Mouse (Mus musculus) thymus, adult 18-20 months (tissue): Measurements from ENCODE around the gene Atmin.
A peak's percentile ranks its signal among the peaks of the same experiment; 100 is the strongest.

ENCODE experiments used
- DNase-seq, 2 experiments: peaks; one replicate each; pipeline ENCODE4 v3.0.0; 2022; ENCODE audit warnings: mixed read lengths in 2 of 2

The Atmin gene

GRCm38 (mm10) chr8:116951778-116952177, 8.6 kb downstream of the Atmin start:
- no peak for DNase-seq

- DNase-seq, result peak; percentile 68 to 74
Measured at GRCm38 (mm10) chr8:116952428-116952827, 9.2 kb downstream of the Atmin start.

- DNase-seq, result no peak
Measured at GRCm38 (mm10) chr8:116954415-116954814, 11.2 kb downstream of the Atmin start.

GRCm38 (mm10) chr8:116969531-116969930, 26.3 kb downstream of the Atmin start:
- DNase-seq, result no peak

DNA sequence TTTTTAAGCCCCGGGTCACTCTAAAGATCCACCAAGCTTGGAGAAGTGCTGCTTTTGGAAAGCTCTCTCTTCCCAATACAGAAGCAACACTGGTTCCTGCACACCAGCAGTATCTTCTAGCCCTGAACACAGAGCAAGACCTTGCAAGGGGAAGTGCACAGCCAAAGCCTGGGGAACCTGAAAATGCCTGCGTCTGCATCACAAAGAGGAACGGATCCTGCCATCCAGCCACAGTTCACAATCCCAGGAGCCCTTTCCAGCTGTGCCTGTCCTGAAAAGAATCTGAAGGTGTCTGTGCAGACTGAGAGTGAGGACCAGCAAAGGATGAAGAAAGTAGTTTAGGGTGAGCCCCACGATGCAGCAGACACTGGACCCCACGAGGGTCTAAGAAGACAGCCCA, 31.9 kb downstream of the Atmin start:
- no peak for DNase-seq

GRCm38 (mm10) chr8:116975606-116976005, 32.4 kb downstream of the Atmin start:
- no peak for DNase-seq

GRCm38 (mm10) chr8:116978052-116978451, 34.9 kb downstream of the Atmin start:
- no peak for DNase-seq

DNA sequence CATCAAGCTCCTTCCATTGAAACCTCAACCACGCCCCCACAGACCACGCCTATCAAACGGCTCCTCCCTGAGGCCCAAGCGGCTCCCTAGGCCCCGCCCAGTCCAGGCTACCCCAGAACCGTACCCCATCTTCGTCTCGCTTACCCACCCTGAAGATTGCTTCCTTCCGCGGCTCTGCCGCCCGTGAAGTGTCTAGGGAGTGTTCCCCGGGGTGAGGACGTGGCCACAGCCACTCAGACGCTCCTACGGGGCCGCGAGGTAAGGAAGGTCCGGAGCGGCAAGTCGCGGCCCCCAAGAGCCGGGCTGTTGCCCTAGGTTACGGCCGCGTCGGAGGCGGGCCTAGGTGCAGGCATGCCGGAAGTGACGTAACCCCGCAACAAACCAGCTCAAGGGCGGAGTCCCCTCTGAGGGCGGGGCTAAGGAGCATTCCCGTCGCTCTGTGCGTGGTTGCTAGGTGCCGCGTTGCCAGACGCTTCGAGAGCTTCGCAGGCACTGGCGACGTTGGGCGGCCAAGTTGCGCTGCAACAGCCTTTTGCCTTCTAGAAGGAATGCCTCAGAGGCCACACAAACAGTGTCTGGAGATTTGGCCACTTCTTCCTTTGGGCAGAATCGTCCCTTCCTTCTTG, 35.6 kb downstream of the Atmin start, which contains the start of gene 1700030J22Rik:
Gene 1700030J22Rik, minus strand, starts transcription at position 329 of the 626 bp plus-strand sequence.
- DNase-seq, result peak; percentile 96 to 97

GRCm38 (mm10) chr8:116980117-116980516, 36.9 kb downstream of the Atmin start:
- DNase-seq, result peak in 1 of 2 experiments; percentile 34

GRCm38 (mm10) chr8:116989842-116990241, 46.6 kb downstream of the Atmin start:
- DNase-seq, result no peak

DNA sequence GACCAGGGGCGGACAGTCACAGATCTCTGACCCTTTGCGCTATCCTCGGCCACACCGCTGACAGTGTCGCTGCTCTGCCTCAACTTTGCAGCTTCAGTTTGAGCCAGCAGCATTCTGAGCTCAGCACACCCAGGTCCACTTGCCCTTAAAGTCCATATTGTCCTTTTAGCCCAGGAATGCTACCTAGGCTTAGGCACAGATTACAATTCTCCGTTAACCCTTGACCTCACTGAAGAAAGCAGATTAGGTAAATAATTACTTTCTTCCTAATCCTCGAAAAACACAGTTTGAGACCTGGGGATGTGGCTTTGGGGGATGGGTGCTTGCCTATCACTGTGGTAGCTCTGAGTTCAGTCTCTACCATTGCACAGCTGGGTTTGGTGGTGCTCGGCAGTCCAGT, 48.0 kb downstream of the Atmin start:
- no peak for DNase-seq

- DNase-seq, result no peak
Measured at GRCm38 (mm10) chr8:116992176-116992971, 49.2 kb downstream of the Atmin start.

DNA sequence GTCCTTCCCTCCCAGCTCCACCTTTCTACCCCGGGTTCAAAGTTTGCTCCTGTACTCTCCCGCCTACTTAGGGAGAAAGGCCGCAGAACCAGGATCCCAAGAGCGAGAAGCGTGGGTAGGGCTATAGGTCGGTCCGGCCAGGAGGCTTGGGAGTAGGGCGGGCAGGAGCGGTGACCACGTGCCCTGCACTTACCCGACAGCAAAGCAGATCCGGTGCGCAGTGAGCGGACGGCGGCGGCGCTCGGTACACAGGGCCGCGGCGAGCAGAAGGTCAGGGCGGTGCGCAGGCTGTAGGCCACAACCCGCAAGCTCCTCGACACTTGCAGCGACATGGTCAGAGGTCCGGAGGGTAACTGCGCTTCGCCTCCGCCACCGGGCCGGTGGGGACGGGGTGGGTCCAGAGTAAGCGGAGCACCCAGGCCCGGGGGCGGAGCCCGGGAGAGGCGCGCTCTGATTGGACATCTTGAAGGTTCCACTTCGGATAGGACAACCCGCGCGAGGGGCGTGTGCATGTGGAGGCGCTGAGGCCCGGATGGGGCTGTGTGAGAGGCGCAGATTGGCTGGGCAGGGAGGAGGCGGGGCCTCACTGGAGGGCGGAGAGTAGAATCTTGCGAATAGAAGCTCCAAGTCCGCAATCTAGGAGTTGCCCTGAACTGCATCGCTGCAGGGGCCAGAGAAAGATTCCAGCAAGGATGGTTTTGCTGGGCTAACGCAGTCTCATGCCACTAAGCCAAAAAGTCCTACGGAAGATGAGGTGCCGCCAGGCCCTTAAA, 50.1 kb downstream of the Atmin start, which contains the start of gene Gcsh:
Gene Gcsh, minus strand, starts transcription at position 443 of the 773 bp plus-strand sequence.
- DNase-seq, result peak; percentile 98

- DNase-seq, result no peak
Measured at GRCm38 (mm10) chr8:116994016-116994716, 51.0 kb downstream of the Atmin start.
